Mouse (Mus musculus) liver, embryonic 14.5 days (tissue): ENCODE measurements around the gene Fam76a. TPM values are rescaled to one million over a fixed set of nuclear protein-coding genes. Genes with fewer than 3 reads are reported as not detected.
A peak's percentile ranks its signal among the peaks of the same experiment; 100 is the strongest.

Experiments used
- ATAC-seq: fragments of 200-750 bp; cut with Nextera tagmentation; 2 replicates; pipeline ENCODE4 v1.8.0; 2017; ENCODE audit warnings: moderate number of reproducible peaks, mild to moderate bottlenecking, moderate library complexity; ENCODE audit not compliant: insufficient read depth
- DNase-seq, 3 experiments: peaks; one replicate each; pipeline ENCODE4 v3.0.0-alpha.2; 2012 to 2013; ENCODE audit warnings: low read depth in 3 of 3, low spot score in 3 of 3
- H3K27ac ChIP-seq: fragments of 300-500 bp; sonication (generic); 2 replicates; pipeline ENCODE4 v1.5.1; 2014; ENCODE audit warnings: moderate library complexity, mild to moderate bottlenecking, control low read depth, inconsistent platforms
- H3K27me3 ChIP-seq: fragments of 300-500 bp; sonication (generic); 2 replicates; pipeline ENCODE4 v1.6.1; 2014; ENCODE audit warnings: mild to moderate bottlenecking, low read length, moderate library complexity; ENCODE audit not compliant: control insufficient read depth, insufficient read depth
- H3K36me3 ChIP-seq: fragments of 300-500 bp; sonication (generic); replicated peaks from 2 replicates; pipeline ENCODE4 v1.6.1; 2014; ENCODE audit warnings: low read depth; ENCODE audit not compliant: control insufficient read depth, insufficient read depth
- H3K4me1 ChIP-seq, 2 experiments: fragments of 200-500 bp in 1 of 2; fragments of 300-500 bp in 1 of 2; sonication (generic) in 1 of 2; replicated peaks; 2 replicates each; pipeline ENCODE4 v1.6.1; 2012 to 2014; ENCODE audit warnings: antibody characterized with exemption in 1 of 2, inconsistent platforms in 1 of 2, low read length in 1 of 2; ENCODE audit not compliant: control insufficient read depth in 2 of 2, insufficient read depth in 2 of 2
- H3K4me2 ChIP-seq: fragments of 300-500 bp; sonication (generic); 2 replicates; pipeline ENCODE4 v1.6.1; 2014; ENCODE audit warnings: low read depth, mild to moderate bottlenecking, control low read depth, moderate library complexity
- H3K4me3 ChIP-seq, 2 experiments: fragments of 200-500 bp in 1 of 2; fragments of 300-500 bp in 1 of 2; sonication (generic) in 1 of 2; 2 replicates each; pipeline ENCODE4 v1.5.1; 2012 to 2014; ENCODE audit warnings: low read depth in 2 of 2, low read length in 2 of 2, mild to moderate bottlenecking in 2 of 2, control low read depth in 1 of 2, inconsistent platforms in 1 of 2, moderate library complexity in 1 of 2; ENCODE audit not compliant: insufficient read depth in 1 of 2
- H3K9ac ChIP-seq: fragments of 300-500 bp; sonication (generic); replicated peaks from 2 replicates; pipeline ENCODE4 v1.6.1; 2014; ENCODE audit warnings: mild to moderate bottlenecking, control low read depth, moderate library complexity
- H3K9me3 ChIP-seq: fragments of 300-500 bp; sonication (generic); 2 replicates; pipeline ENCODE4 v1.6.1; 2016; ENCODE audit warnings: low read length, mixed read lengths; ENCODE audit not compliant: control insufficient read depth
- CTCF ChIP-seq: IDR thresholded peaks from 2 replicates; pipeline ENCODE4 v1.5.1; 2016; ENCODE audit warnings: antibody characterized with exemption, low read depth, control low read depth
- EP300 ChIP-seq: IDR thresholded peaks from 2 replicates; pipeline ENCODE4 v1.6.1; 2016; ENCODE audit warnings: antibody characterized with exemption, low read depth
- WGBS: fragments of 180-500 bp; shearing (Covaris S2); extraction: QIAGEN DNeasy Blood & Tissue Kit; methylation state at CpG from one replicate; pipeline ENCODE4 v1.1.7; 2014; ENCODE audit not compliant: insufficient replicate concordance; 5-methylcytosine and 5-hydroxymethylcytosine counted together
- polyA plus RNA-seq, 2 experiments: library from polyadenylated mRNA; depleted of rRNA in 1 of 2; stranded (reverse) in 1 of 2; unstranded in 1 of 2; fragments of >200 nt; fragmentation: Nextera tagmentation in 1 of 2; extraction: Ambion mirVana in 1 of 2; gene quantifications; 2 replicates each; pipeline versions ENCODE4 v1.2.1 to v1.2.3; 2012 to 2014

Gene Fam76a
- polyA plus RNA-seq, 2 experiments = 7.4 to 24.8 TPM

DNA sequence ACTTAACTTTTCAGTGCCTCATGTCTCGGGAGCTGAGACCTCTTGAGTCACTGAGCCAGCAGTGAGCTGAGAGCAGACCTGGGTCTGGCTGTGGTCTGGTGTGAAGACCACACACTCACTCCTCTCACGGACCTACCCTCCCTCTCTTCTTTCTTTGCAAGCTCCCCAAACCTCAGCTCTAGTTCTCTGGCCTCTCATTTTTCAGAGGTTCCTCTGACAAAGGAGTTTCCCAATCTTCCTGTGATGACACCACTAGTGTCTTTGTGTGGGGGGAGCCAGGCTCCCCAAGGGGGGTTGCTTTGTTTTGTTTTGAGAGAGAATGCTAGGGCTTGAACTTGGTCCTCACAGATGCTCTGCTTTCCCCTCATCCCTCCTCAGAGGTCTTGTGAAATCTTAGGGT lies 28.6 kb upstream of the Fam76a start:
- DNase-seq = no peak
- H3K9me3 ChIP-seq = no peaks in the 10 kb centered on the region
- 41% methylated on average over 2 of the region's 2 CpGs for WGBS
- 0 out of 2 replicates have a peak overlapping the region, but pooled peaks have one; percentile 11 for H3K4me2 ChIP-seq
- TF ChIP-seq EP300 = no peak
- no peak for TF ChIP-seq CTCF
- no peak overlapping the region for H3K27ac ChIP-seq
- peaks cover 0 to 14% of the 10 kb centered on the region in 2 experiments; a peak in 2 of 4 replicates for H3K4me1 ChIP-seq
- H3K9ac ChIP-seq = no peak overlapping the region
- H3K4me3 ChIP-seq = no peak overlapping the region
- H3K36me3 ChIP-seq = no peaks in the 10 kb centered on the region
- no peak for ATAC-seq
- H3K27me3 ChIP-seq = no peaks in the 10 kb centered on the region

GRCm38 (mm10) chr4:132949882-132950532 lies 27.6 kb upstream of the Fam76a start:
- WGBS = 38% methylated on average over 24 of the region's 24 CpGs
- no peaks in the 10 kb centered on the region for H3K36me3 ChIP-seq
- DNase-seq (no peak), ATAC-seq (no peak)
- TF ChIP-seq EP300 (no peak), CTCF (no peak)
- H3K4me2 ChIP-seq = peak overlapping the region; percentile 28; the same call in 1 of the 2 replicates
- H3K27me3 ChIP-seq = no peaks in the 10 kb centered on the region
- peaks cover 0 to 22% of the 10 kb centered on the region in 2 experiments; a peak in 2 of 4 replicates for H3K4me1 ChIP-seq
- no peak overlapping the region for H3K27ac ChIP-seq
- no peaks in the 10 kb centered on the region for H3K9me3 ChIP-seq
- no peak overlapping the region for H3K4me3 ChIP-seq
- H3K9ac ChIP-seq = no peak overlapping the region

DNA sequence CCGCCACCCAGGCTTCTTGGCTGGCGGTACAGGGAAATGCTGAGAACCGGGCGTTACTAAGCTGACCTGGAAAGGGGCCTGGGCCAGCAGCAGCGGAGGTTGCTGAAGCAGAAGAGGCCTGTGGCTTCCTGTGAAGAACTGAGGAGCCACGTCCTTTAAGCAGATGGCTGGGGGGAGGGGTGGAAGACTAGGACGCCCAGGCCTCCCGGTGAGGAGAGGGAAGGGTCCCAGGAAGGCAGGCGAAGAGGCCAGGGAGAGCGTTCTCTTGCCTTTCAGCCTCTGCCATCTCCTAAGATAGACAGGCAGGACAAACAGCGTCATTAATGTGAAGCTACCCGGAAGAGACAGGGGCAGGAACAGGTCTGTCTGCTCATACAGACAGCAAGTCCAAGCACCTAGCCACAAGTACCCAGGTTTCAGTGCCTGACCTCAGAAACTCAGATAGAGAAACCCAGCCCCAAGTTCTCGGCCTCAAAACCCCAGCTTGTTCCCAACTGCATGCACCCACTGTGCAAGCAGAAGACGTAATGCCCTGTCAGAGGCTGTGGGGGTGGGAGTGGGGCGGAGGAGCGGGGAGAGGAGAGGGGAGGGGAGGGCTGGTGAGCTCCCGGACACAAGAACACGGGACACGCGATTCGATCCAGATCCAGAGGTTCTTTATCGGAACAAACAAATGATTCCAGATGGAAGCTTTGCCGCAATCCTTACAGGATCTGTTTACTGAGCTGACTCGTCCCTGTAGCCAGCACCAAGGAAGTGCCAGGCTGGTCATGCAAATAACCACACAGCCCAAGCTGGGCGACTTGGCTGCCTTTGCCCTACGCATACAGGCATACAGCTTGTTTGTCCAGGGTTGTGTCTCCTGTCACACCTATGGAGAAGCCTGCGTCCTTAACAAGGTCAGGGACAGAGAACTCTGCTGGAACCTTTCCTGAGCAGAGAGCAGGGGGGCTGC lies 24.0 kb upstream of the Fam76a start:
- Histone ChIP-seq H3K4me1 (peaks cover 0 to 22% of the 10 kb centered on the region in 2 experiments; a peak in 2 of 4 replicates), H3K9me3 (no peaks in the 10 kb centered on the region), H3K36me3 (no peaks in the 10 kb centered on the region), H3K27ac (no peak overlapping the region), H3K27me3 (no peaks in the 10 kb centered on the region), H3K4me3 (peak overlapping the region in 1 of 2 experiments; percentile 14; a peak in 1 of 4 replicates), H3K9ac (no peak overlapping the region; the same call in 1 of the 2 replicates), H3K4me2 (peak overlapping the region; percentile 60)
- TF ChIP-seq EP300 = no peak
- TF ChIP-seq CTCF = no peak
- no peak for DNase-seq
- ATAC-seq = peak; percentile 46; the same call in 1 of the 2 replicates
- WGBS = 18% methylated on average over 27 of the region's 27 CpGs

DNA sequence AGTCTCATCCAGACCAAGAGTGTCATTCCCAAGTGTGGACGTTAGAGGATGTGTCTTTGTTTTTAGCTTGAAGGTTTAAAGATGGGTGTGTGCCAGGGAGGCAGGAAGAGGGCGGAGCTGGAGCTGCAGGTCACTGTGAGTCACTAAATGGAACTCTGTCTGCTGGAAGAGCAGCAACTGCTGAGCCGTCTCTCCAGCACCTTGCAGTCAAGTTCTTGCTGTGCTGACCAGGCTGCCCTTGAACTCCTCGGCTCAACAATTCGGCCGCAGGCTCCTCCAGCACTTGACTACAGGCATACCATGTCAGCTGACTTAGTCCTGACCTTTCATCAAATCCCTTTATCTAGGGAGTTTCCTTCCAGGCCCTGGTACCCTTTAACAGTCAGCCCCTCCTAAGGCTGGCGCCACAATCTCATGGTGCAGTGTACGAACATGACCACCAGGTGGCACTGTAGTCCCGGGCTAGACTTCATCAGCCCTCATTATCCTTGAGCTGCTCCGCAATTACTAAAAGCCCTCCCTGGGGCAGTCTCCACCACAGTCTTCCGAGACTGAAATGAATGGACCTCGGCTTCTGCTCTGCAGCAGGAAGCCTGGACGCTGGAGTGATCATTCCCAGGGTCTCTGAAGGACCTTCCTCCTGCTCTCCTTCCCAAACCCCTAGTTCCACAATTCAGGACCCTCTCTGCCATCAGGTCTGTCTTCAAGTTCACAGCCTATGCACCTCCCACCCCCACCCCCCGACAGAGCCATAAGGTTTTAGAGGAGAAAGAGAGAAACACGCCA lies 23.1 kb upstream of the Fam76a start:
- WGBS = 4% methylated on average over 15 of the region's 15 CpGs
- no peak overlapping the region; the same call in 1 of the 2 replicates for H3K9ac ChIP-seq
- no peak overlapping the region; a peak in 1 of 4 replicates for H3K4me3 ChIP-seq
- no peaks in the 10 kb centered on the region for H3K27me3 ChIP-seq
- no peak for TF ChIP-seq EP300
- TF ChIP-seq CTCF = peak; percentile 97
- H3K9me3 ChIP-seq = no peaks in the 10 kb centered on the region
- H3K27ac ChIP-seq = no peak overlapping the region
- DNase-seq (peak; percentile 52 to 67 (median 58)), ATAC-seq (peak; percentile 67)
- no peaks in the 10 kb centered on the region for H3K36me3 ChIP-seq
- H3K4me2 ChIP-seq = peak overlapping the region; percentile 60
- H3K4me1 ChIP-seq = peaks cover 0 to 22% of the 10 kb centered on the region in 2 experiments; a peak in 2 of 4 replicates
